Mouse (Mus musculus): ENCODE results near the gene Smug1. TPM values are rescaled to one million over a fixed set of nuclear protein-coding genes. Genes with fewer than 3 reads are reported as not detected.

Gene Smug1
- polyA plus RNA-seq, 1 experiment from 2014 or later, result 27.7 TPM

DNA sequence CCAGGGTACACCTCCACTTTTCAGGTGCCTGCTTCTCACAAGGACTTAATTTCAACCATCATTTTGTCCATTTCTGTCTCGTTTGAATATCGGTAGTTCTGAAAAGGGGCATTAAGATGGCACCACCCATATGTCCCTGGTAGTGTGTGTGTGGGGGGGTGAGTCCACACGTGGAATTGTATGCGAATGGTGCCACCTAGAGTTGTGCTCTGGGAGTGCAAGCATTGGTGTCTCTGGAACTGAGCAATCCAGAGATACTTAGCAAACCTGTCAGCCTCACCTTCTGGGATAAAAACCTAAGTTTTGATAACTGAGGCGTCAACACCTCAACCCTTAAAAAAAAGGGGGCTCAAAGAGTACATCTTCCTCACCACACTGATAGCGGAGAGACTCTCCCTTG is 53.8 kb downstream of the Smug1 start:
- no peak overlapping the region for H3K4me2 ChIP-seq (replicated peaks)
- ATAC-seq, result no peak
- WGBS, result 79% methylated on average over 6 of the region's 6 CpGs
- H3K36me3 ChIP-seq, result no peaks in the 10 kb centered on the region
- no peaks in the 10 kb centered on the region for H3K9me3 ChIP-seq
- H3K27me3 ChIP-seq, result peaks cover 52% of the 10 kb centered on the region
- H3K4me1 ChIP-seq (replicated peaks), result peaks cover 11% of the 10 kb centered on the region
- H3K9ac ChIP-seq (replicated peaks), result no peak overlapping the region
- H3K4me3 ChIP-seq (replicated peaks), result no peak overlapping the region
- H3K27ac ChIP-seq, result no peak overlapping the region

DNA sequence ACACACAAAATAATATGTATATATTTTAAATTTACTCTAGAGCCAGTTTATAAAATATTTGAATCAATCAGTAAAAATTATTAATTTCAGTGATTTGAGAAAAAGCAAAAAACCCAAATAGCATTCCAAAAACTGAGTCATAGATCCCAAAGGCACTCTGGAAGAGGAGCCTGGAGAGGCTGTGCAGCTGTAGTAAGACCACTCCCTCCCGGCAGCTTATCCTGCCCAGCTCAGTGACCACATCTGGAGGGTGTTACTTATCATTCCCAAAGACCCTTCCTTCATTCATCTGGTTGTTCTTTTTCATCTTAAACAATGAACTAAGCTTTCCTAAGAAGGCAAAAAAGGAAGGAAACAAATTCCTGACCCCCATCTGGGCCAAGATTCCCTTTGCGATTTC is 54.6 kb downstream of the Smug1 start:
- Histone ChIP-seq H3K27ac (no peak overlapping the region), H3K4me1 (replicated peaks) (peaks cover 14% of the 10 kb centered on the region), H3K9ac (replicated peaks) (no peak overlapping the region), H3K4me3 (replicated peaks) (no peak overlapping the region), H3K27me3 (peaks cover 44% of the 10 kb centered on the region), H3K9me3 (no peaks in the 10 kb centered on the region), H3K4me2 (replicated peaks) (no peak overlapping the region), H3K36me3 (no peaks in the 10 kb centered on the region)
- 48% methylated on average over 2 of the region's 2 CpGs for WGBS
- ATAC-seq, result no peak

DNA sequence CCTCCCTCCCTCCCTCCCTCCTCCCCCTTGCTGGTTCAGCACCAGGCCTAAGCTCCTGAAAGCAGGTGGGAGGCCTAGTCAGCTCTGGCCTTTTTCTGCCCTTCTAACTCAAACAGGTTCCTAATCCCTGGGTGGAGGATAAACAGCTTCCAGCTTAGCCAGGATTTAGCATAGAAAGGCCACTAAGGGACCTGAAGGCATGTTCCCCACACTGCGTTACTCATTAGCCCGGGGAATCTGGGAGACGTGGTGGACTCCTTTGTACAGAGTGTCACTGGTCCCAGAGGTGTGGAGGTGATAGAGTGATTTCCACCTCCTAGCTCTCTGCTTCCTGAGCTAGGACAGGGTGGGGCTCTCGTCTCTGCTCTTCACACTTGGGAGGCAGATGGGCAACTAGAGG is 57.0 kb downstream of the Smug1 start:
- 21% methylated on average over 4 of the region's 4 CpGs for WGBS
- H3K4me3 ChIP-seq (replicated peaks), result no peak overlapping the region
- H3K27me3 ChIP-seq, result peaks cover 20% of the 10 kb centered on the region
- H3K36me3 ChIP-seq, result no peaks in the 10 kb centered on the region
- no peaks in the 10 kb centered on the region for H3K9me3 ChIP-seq
- no peak overlapping the region for H3K4me2 ChIP-seq (replicated peaks)
- peaks cover 24% of the 10 kb centered on the region for H3K4me1 ChIP-seq (replicated peaks)
- no peak for ATAC-seq
- no peak overlapping the region for H3K9ac ChIP-seq (replicated peaks)
- H3K27ac ChIP-seq, result no peak overlapping the region

DNA sequence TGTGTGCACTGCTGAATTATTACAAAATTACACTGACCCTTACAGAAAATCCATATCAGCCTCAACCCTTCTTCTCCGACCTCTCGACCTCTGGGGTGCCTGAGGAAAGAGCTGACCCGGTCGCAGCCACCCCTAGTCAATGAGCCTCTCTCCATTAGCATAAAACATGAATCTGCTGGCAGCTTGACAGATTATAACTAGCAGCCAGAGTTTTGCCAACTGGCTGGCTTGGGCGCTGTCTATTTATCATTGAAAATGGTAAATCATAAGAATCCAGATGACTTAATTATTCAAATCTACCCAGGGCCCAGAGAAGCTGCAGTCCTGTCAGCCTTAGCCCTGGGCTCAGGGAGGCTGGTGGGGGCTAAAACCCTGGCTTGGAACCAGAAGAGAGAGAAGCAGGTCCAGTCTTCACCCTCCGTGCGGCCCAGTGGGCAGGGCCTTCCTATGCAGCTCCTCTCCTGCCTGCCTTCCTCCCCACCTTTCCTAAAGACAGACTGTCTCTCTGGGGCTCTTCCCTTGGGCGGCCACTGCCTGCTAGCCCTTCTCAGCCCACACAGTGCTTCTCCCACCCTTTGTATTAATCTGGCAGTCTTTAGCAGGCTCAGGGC is 58.7 kb downstream of the Smug1 start:
- H3K27me3 ChIP-seq, result peaks cover 21% of the 10 kb centered on the region
- no peak overlapping the region for H3K27ac ChIP-seq
- peaks cover 23% of the 10 kb centered on the region for H3K4me1 ChIP-seq (replicated peaks)
- WGBS, result 54% methylated on average over 8 of the region's 8 CpGs
- H3K4me2 ChIP-seq (replicated peaks), result no peak overlapping the region
- H3K4me3 ChIP-seq (replicated peaks), result no peak overlapping the region
- H3K9me3 ChIP-seq, result no peaks in the 10 kb centered on the region
- H3K36me3 ChIP-seq, result no peaks in the 10 kb centered on the region
- peak; percentile 51 for ATAC-seq
- H3K9ac ChIP-seq (replicated peaks), result no peak overlapping the region

DNA sequence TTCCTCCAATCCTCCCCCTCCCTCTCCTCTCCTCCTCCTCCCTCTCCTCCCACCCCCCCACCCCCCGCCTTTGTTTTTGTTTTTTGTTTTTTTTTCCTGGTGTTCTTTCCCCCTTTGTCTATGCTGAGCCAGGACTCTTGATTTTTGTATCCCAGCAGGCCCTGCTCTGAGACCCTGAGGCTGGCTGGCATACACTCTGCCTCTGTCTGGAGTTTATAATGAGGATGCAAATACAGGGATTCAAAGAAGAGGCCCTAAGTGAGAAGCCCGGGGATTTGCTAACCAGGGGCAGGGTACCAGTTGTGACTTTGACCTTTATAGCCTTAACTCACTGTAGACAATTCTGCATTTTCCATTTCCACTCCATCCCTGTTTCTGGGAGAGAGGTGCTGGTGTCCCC is 60.7 kb downstream of the Smug1 start:
- Histone ChIP-seq H3K36me3 (no peaks in the 10 kb centered on the region), H3K27ac (peak overlapping the region; percentile 56; the same call in 1 of the 2 replicates), H3K4me2 (replicated peaks) (no peak overlapping the region), H3K27me3 (peaks cover 41% of the 10 kb centered on the region), H3K9ac (replicated peaks) (no peak overlapping the region), H3K4me1 (replicated peaks) (peaks cover 36% of the 10 kb centered on the region), H3K9me3 (no peaks in the 10 kb centered on the region), H3K4me3 (replicated peaks) (no peak overlapping the region)
- no peak for ATAC-seq
- 0% methylated on average over 2 of the region's 2 CpGs for WGBS

Other genes with a start within 250 kb of the Smug1 start
- not detected in 2 replicates for gene Hoxc13, start 246.0 kb downstream of the Smug1 start, polyA plus RNA-seq (2015; fragmentation: Nextera tagmentation; extraction: Ambion mirVana)
- not detected in 2 replicates for gene Hoxc12, start 230.3 kb downstream of the Smug1 start, polyA plus RNA-seq (2015; fragmentation: Nextera tagmentation; extraction: Ambion mirVana)
- gene Hoxc11, start 212.7 kb downstream of the Smug1 start, polyA plus RNA-seq (2015; fragmentation: Nextera tagmentation; extraction: Ambion mirVana), result not detected in 2 replicates
- not detected in 2 replicates for gene Hoxc10, start 200.3 kb downstream of the Smug1 start, polyA plus RNA-seq (2015; fragmentation: Nextera tagmentation; extraction: Ambion mirVana)
- gene Hoxc5, start 199.6 kb downstream of the Smug1 start, polyA plus RNA-seq (2015; fragmentation: Nextera tagmentation; extraction: Ambion mirVana), result 0.09 TPM in 1 of 2 replicates, not detected in the other
- not detected in 2 replicates for gene Hoxc9, start 190.7 kb downstream of the Smug1 start, polyA plus RNA-seq (2015; fragmentation: Nextera tagmentation; extraction: Ambion mirVana)
- not detected in 2 replicates for gene Hoxc8, start 176.5 kb downstream of the Smug1 start, polyA plus RNA-seq (2015; fragmentation: Nextera tagmentation; extraction: Ambion mirVana)
- gene Hoxc6, start 168.8 kb downstream of the Smug1 start, polyA plus RNA-seq (2015; fragmentation: Nextera tagmentation; extraction: Ambion mirVana), result not detected in 2 replicates
- 0.10 and 0.11 TPM in 2 replicates for gene Hoxc4, start 148.2 kb downstream of the Smug1 start, polyA plus RNA-seq (2015; fragmentation: Nextera tagmentation; extraction: Ambion mirVana)
- 146 and 164 TPM in 2 replicates for gene Cbx5, start 72.7 kb upstream of the Smug1 start, polyA plus RNA-seq (2015; fragmentation: Nextera tagmentation; extraction: Ambion mirVana)
- 1,022 and 1,113 TPM in 2 replicates for gene Hnrnpa1, start 73.3 kb upstream of the Smug1 start, polyA plus RNA-seq (2015; fragmentation: Nextera tagmentation; extraction: Ambion mirVana)
- 0.75 and 0.82 TPM in 2 replicates for gene Nfe2, start 91.3 kb upstream of the Smug1 start, polyA plus RNA-seq (2015; fragmentation: Nextera tagmentation; extraction: Ambion mirVana)
- gene Copz1, start 105.6 kb upstream of the Smug1 start, polyA plus RNA-seq (2015; fragmentation: Nextera tagmentation; extraction: Ambion mirVana), result 218 and 221 TPM in 2 replicates
- 0.18 and 0.94 TPM in 2 replicates for gene Gpr84, start 143.5 kb upstream of the Smug1 start, polyA plus RNA-seq (2015; fragmentation: Nextera tagmentation; extraction: Ambion mirVana)
- gene Zfp385a, start 173.0 kb upstream of the Smug1 start, polyA plus RNA-seq (2015; fragmentation: Nextera tagmentation; extraction: Ambion mirVana), result 15.1 and 17.9 TPM in 2 replicates
- 6.8 and 7.8 TPM in 2 replicates for gene Itga5, start 199.7 kb upstream of the Smug1 start, polyA plus RNA-seq (2015; fragmentation: Nextera tagmentation; extraction: Ambion mirVana)

All from midbrain, embryonic 13.5 days (tissue).